Mouse (Mus musculus): ENCODE results near the gene Irgm1. TPM values are rescaled to one million over a fixed set of nuclear protein-coding genes. Genes with fewer than 3 reads are reported as not detected.

Irgm1 gene
- polyA plus RNA-seq, 1 experiment from 2014 or later, result 10.2 TPM

DNA sequence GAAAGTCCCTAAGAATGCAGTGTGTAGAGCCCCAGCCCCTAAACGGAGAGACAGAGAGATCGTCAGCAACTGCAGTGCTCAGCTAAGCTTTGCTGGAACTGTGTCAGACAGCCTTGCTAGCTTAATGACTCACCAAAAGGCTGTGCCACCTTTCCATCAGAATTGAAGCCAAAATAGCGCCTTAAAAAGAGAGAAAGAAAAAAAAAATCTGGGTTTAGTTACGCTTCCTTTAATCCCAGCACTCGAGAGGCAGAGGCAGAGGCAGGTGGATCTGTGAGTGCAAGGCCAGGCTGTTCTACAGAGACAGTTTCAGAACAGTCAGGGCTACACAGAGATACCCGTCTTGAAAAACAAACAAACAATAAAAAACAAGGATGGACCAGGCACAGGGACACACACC is 27.2 kb downstream of the Irgm1 start:
- Histone ChIP-seq H3K36me3 (ENCODE audit: control insufficient read depth, insufficient read depth, low read length) (no peaks in the 10 kb centered on the region), H3K9ac (ENCODE audit: low read length) (no peak overlapping the region), H3K27ac (replicated peaks in 1 of 2; ENCODE audit: control insufficient read depth in 1 of 2, insufficient read depth in 1 of 2, low read depth in 2 of 2, low read length in 2 of 2) (no peak overlapping the region), H3K9me3 (ENCODE audit: control insufficient read depth, low read length) (no peaks in the 10 kb centered on the region), H3K4me1 (ENCODE audit: control insufficient read depth in 2 of 2, insufficient read depth in 2 of 2, low read length in 2 of 2) (no peaks in the 10 kb centered on the region), H3K4me3 (ENCODE audit: control insufficient read depth in 1 of 2, insufficient read depth in 1 of 2, low read depth in 1 of 2, low read length in 2 of 2) (no peak overlapping the region), H3K27me3 (ENCODE audit: control insufficient read depth, insufficient read depth, low read length) (peaks cover 7% of the 10 kb centered on the region; the same call in 1 of the 2 replicates), H3K4me2 (ENCODE audit: low read length) (no peak overlapping the region)
- WGBS, result 63% methylated on average over 6 of the region's 6 CpGs
- no peak for ATAC-seq (ENCODE audit: insufficient number of reproducible peaks, insufficient read depth, low FRiP score, low read depth)

DNA sequence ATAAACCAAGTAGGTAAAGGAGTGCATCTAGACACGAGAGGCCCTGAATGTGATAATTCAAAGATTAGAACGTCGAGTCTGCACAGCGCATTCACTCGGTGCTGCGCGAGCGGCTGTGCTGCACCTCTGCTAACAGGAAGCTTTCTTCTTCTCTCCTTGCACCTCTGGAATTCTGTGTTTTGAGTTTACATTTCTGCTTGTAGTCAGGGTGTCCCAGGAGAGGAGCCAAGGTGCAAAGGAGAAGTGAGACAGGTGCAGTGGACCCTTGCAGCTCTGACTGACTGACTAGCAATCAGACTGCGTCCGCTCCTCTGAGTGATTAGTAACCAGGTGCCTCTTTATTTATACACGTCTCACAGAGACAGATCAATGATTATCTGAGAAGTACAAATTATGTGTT is 28.3 kb downstream of the Irgm1 start:
- no peak overlapping the region for H3K4me2 ChIP-seq (ENCODE audit: low read length)
- no peaks in the 10 kb centered on the region for H3K9me3 ChIP-seq (ENCODE audit: control insufficient read depth, low read length)
- H3K27me3 ChIP-seq (ENCODE audit: control insufficient read depth, insufficient read depth, low read length), result 0 out of 2 replicates have a peak, but pooled peaks cover under 1% of the 10 kb centered on the region
- 81% methylated on average over 11 of the region's 11 CpGs for WGBS
- no peak for ATAC-seq (ENCODE audit: insufficient number of reproducible peaks, insufficient read depth, low FRiP score, low read depth)
- no peak overlapping the region for H3K9ac ChIP-seq (ENCODE audit: low read length)
- H3K4me3 ChIP-seq (ENCODE audit: control insufficient read depth in 1 of 2, insufficient read depth in 1 of 2, low read depth in 1 of 2, low read length in 2 of 2), result no peak overlapping the region
- H3K36me3 ChIP-seq (ENCODE audit: control insufficient read depth, insufficient read depth, low read length), result no peaks in the 10 kb centered on the region
- H3K4me1 ChIP-seq (ENCODE audit: control insufficient read depth in 2 of 2, insufficient read depth in 2 of 2, low read length in 2 of 2), result peaks cover 0 to 5% of the 10 kb centered on the region in 2 experiments; a peak in 3 of 4 replicates
- no peak overlapping the region for H3K27ac ChIP-seq (replicated peaks in 1 of 2; ENCODE audit: control insufficient read depth in 1 of 2, insufficient read depth in 1 of 2, low read depth in 2 of 2, low read length in 2 of 2)

DNA sequence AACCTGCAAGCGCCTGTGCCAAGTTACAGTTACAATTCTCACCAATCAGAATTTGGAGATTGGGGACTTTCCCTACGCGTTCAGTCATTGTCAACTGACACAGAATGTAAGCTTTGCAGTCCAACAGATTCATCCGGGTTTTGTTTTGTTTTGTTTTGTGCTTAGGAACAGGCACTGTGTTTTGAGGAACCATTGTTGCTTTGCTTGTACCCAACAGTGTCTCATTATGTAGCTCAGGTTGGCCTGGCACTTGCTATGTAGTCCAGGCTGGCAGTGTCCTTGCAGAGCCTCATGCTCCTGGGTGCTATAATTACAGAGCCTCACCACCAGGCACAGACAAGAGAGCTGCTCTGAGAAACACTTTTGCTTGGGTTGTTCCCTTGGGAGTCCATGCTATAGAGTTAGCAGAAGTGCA is 29.1 kb downstream of the Irgm1 start:
- ATAC-seq (ENCODE audit: insufficient number of reproducible peaks, insufficient read depth, low FRiP score, low read depth), result no peak
- no peaks in the 10 kb centered on the region for H3K9me3 ChIP-seq (ENCODE audit: control insufficient read depth, low read length)
- WGBS, result 79% methylated on average over 4 of the region's 4 CpGs
- no peaks in the 10 kb centered on the region for H3K36me3 ChIP-seq (ENCODE audit: control insufficient read depth, insufficient read depth, low read length)
- no peak overlapping the region for H3K4me2 ChIP-seq (ENCODE audit: low read length)
- H3K4me1 ChIP-seq (ENCODE audit: control insufficient read depth in 2 of 2, insufficient read depth in 2 of 2, low read length in 2 of 2), result peaks cover 0 to 5% of the 10 kb centered on the region in 2 experiments; a peak in 3 of 4 replicates
- H3K27ac ChIP-seq (replicated peaks in 1 of 2; ENCODE audit: control insufficient read depth in 1 of 2, insufficient read depth in 1 of 2, low read depth in 2 of 2, low read length in 2 of 2), result no peak overlapping the region
- H3K9ac ChIP-seq (ENCODE audit: low read length), result no peak overlapping the region
- no peak overlapping the region for H3K4me3 ChIP-seq (ENCODE audit: control insufficient read depth in 1 of 2, insufficient read depth in 1 of 2, low read depth in 1 of 2, low read length in 2 of 2)
- no peaks in the 10 kb centered on the region for H3K27me3 ChIP-seq (ENCODE audit: control insufficient read depth, insufficient read depth, low read length)

DNA sequence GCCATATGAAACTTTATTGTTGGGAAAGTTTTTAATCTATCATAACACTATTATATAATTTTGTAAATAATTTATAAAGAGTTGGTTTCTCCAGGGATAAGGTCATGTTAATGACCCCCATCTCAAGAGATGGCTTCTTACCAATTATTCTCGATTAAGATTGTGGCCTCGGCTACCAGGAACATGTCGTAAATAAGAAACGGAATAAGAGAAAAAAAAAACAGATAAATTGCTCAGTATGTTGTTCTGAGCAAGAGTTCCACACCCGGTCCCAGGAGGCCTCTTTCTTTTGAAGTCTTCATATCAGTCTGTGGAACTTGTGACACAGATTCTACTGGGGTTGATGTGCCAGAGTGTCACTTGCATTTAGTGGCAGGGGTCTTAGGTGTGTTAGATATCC is 30.3 kb downstream of the Irgm1 start:
- Histone ChIP-seq H3K36me3 (ENCODE audit: control insufficient read depth, insufficient read depth, low read length) (no peaks in the 10 kb centered on the region), H3K27ac (replicated peaks in 1 of 2; ENCODE audit: control insufficient read depth in 1 of 2, insufficient read depth in 1 of 2, low read depth in 2 of 2, low read length in 2 of 2) (no peak overlapping the region), H3K9me3 (ENCODE audit: control insufficient read depth, low read length) (no peaks in the 10 kb centered on the region), H3K4me2 (ENCODE audit: low read length) (no peak overlapping the region), H3K27me3 (ENCODE audit: control insufficient read depth, insufficient read depth, low read length) (peaks cover 6% of the 10 kb centered on the region; the same call in 1 of the 2 replicates), H3K4me1 (ENCODE audit: control insufficient read depth in 2 of 2, insufficient read depth in 2 of 2, low read length in 2 of 2) (peaks cover 3 to 5% of the 10 kb centered on the region in 2 experiments), H3K4me3 (ENCODE audit: control insufficient read depth in 1 of 2, insufficient read depth in 1 of 2, low read depth in 1 of 2, low read length in 2 of 2) (no peak overlapping the region), H3K9ac (ENCODE audit: low read length) (no peak overlapping the region)
- ATAC-seq (ENCODE audit: insufficient number of reproducible peaks, insufficient read depth, low FRiP score, low read depth), result no peak
- WGBS, result 82% methylated on average over 5 of the region's 5 CpGs

DNA sequence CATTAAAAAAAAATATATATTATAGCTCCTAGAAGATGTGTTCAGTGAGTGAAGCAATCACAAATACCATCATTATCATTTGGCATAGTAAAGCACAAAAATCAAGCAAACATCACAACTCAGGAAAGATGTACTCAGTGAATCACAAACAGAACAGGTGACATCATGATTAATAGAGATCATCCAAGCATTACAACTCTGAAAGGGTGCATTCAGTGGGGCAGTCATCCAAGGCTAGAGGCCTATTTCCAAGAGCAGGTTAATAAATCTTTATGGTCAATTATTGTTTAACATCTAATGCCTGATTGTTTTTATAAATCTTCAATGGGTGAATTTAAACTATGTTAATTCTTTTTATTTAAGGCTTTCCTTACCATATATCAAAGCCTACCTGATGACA is 30.7 kb downstream of the Irgm1 start:
- peaks cover 3 to 5% of the 10 kb centered on the region in 2 experiments for H3K4me1 ChIP-seq (ENCODE audit: control insufficient read depth in 2 of 2, insufficient read depth in 2 of 2, low read length in 2 of 2)
- H3K27me3 ChIP-seq (ENCODE audit: control insufficient read depth, insufficient read depth, low read length), result peaks cover 6% of the 10 kb centered on the region; the same call in 1 of the 2 replicates
- no peaks in the 10 kb centered on the region for H3K9me3 ChIP-seq (ENCODE audit: control insufficient read depth, low read length)
- no peak overlapping the region for H3K4me3 ChIP-seq (ENCODE audit: control insufficient read depth in 1 of 2, insufficient read depth in 1 of 2, low read depth in 1 of 2, low read length in 2 of 2)
- no peak overlapping the region for H3K4me2 ChIP-seq (ENCODE audit: low read length)
- ATAC-seq (ENCODE audit: insufficient number of reproducible peaks, insufficient read depth, low FRiP score, low read depth), result no peak
- no peak overlapping the region for H3K27ac ChIP-seq (replicated peaks in 1 of 2; ENCODE audit: control insufficient read depth in 1 of 2, insufficient read depth in 1 of 2, low read depth in 2 of 2, low read length in 2 of 2)
- no peaks in the 10 kb centered on the region for H3K36me3 ChIP-seq (ENCODE audit: control insufficient read depth, insufficient read depth, low read length)
- no peak overlapping the region for H3K9ac ChIP-seq (ENCODE audit: low read length)

DNA sequence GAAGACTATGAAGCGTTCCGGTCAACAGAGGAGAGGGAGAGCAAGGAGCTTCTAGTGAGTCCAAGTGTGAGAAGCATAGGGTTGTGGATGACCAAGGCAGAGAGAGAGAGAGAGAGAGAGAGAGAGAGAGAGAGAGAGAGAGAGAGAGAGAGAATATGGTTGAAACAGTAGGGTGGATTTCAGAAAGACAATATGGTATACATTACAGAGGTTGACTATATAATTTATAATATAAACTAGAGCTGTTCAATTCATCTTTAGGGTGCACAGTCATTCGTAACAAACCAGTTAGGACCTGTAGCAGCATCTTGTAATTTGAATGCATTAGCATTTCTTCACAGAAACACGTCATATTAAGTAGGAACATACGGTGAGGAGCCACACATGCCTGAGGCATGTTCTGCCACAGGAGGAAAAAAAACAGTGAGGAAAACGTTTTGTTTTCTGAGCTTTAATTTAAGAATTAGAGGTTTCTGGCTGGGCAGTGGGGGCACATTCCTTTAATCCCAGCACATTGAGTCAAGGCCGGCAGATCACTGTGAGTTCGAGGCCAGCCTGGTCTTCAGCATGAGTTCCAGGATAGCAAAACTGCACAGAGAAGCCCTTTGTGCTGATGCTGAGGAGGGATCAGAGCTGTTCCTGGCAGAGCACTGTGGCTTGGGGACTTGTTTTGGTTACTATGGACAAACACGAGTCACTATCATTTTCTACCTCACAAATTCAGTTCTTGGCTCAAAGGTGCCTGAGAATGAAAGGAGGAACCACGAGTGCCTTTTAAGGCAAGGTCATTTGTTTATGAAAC is 32.4 kb downstream of the Irgm1 start:
- no peak overlapping the region for H3K9ac ChIP-seq (ENCODE audit: low read length)
- H3K4me1 ChIP-seq (ENCODE audit: control insufficient read depth in 2 of 2, insufficient read depth in 2 of 2, low read length in 2 of 2), result peaks cover 3 to 5% of the 10 kb centered on the region in 2 experiments
- peak overlapping the region in 1 of 2 experiments; percentile 76; a peak in 1 of 4 replicates for H3K4me3 ChIP-seq (ENCODE audit: control insufficient read depth in 1 of 2, insufficient read depth in 1 of 2, low read depth in 1 of 2, low read length in 2 of 2)
- H3K27ac ChIP-seq (replicated peaks in 1 of 2; ENCODE audit: control insufficient read depth in 1 of 2, insufficient read depth in 1 of 2, low read depth in 2 of 2, low read length in 2 of 2), result no peak overlapping the region
- peaks cover 6% of the 10 kb centered on the region; the same call in 1 of the 2 replicates for H3K27me3 ChIP-seq (ENCODE audit: control insufficient read depth, insufficient read depth, low read length)
- WGBS, result 78% methylated on average over 10 of the region's 10 CpGs
- H3K36me3 ChIP-seq (ENCODE audit: control insufficient read depth, insufficient read depth, low read length), result no peaks in the 10 kb centered on the region
- no peak for ATAC-seq (ENCODE audit: insufficient number of reproducible peaks, insufficient read depth, low FRiP score, low read depth)
- no peaks in the 10 kb centered on the region for H3K9me3 ChIP-seq (ENCODE audit: control insufficient read depth, low read length)
- peak overlapping the region; percentile 76 for H3K4me2 ChIP-seq (ENCODE audit: low read length)

DNA sequence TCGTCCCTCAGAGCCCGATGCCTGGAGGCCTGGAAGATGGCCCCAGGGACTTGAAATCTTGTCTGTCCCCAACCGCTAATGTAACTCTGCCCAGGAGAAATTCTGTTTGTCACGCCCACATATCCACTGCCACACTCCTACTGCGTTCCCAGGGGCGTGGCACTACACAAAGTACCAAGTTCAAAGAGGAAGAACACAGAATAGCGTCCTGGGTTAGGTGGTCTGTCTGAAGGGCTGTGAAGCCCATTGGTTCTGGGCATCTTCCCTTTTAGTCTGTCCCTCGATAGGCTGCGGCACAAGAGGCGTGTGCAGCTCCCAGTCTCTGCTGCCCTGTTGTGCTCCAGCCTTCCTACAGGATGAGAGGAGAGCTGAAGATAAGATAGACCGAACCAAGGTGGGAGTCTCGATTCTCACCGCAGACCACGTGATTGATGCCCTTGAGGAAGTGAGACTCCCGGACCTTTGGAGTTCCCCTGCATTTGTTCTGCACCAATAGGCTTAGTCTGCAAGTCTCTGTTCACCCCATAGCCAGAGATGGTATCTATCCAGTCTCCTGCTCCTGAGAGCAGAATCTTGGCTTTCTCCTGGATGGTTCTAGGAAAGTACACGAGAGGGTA is 33.2 kb downstream of the Irgm1 start:
- H3K4me2 ChIP-seq (ENCODE audit: low read length), result peak overlapping the region; percentile 76
- peaks cover 6% of the 10 kb centered on the region; the same call in 1 of the 2 replicates for H3K27me3 ChIP-seq (ENCODE audit: control insufficient read depth, insufficient read depth, low read length)
- H3K4me3 ChIP-seq (ENCODE audit: control insufficient read depth in 1 of 2, insufficient read depth in 1 of 2, low read depth in 1 of 2, low read length in 2 of 2), result peak overlapping the region; percentile 76 to 78
- no peaks in the 10 kb centered on the region for H3K9me3 ChIP-seq (ENCODE audit: control insufficient read depth, low read length)
- WGBS, result 1% methylated on average over 16 of the region's 16 CpGs
- H3K9ac ChIP-seq (ENCODE audit: low read length), result peak overlapping the region; percentile 75
- peak overlapping the region in 1 of 2 experiments; percentile 34; a peak in 1 of 4 replicates for H3K27ac ChIP-seq (replicated peaks in 1 of 2; ENCODE audit: control insufficient read depth in 1 of 2, insufficient read depth in 1 of 2, low read depth in 2 of 2, low read length in 2 of 2)
- H3K36me3 ChIP-seq (ENCODE audit: control insufficient read depth, insufficient read depth, low read length), result no peaks in the 10 kb centered on the region
- ATAC-seq (ENCODE audit: insufficient number of reproducible peaks, insufficient read depth, low FRiP score, low read depth), result no peak
- peaks cover 3 to 5% of the 10 kb centered on the region in 2 experiments for H3K4me1 ChIP-seq (ENCODE audit: control insufficient read depth in 2 of 2, insufficient read depth in 2 of 2, low read length in 2 of 2)

All from heart, embryonic 14.5 days (tissue).